Mouse (Mus musculus): Measurements from ENCODE around the gene Slc1a7.

The Slc1a7 gene

DNA sequence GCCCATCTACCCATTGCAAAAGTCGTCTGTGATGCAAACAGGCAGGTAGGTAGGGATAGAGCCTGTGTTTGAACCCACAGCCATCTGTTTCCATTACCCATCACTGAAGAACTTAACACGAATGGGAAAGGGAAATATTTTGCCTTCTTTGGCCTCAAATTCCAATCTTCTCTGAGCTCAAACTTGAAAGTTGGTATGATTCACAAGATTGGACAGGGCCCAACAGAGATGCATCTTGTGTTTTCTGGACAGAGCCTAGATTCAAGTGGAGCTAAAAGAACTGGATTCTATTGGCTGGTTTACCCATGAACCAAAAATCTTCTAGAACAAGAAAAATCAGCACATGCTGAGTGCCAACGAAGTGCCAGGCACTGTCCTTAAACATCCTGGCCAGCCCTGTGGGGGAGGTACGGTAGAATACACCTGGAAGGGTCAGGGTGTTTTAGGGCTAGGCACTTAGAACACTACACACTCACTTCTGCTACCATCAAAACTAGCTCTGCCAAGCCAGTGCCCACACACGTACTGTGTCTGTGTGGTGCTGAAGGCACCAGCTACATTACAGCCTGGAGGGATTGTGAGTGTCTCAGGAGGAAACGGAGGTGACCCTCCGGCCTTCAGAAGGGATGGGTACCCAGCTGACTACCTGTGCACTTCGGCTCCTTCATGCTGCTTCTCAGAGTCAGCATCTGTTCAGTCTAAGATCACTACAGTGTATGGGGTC lies 65.1 kb downstream of the Slc1a7 start:
- Histone ChIP-seq H3K27me3 (ENCODE audit: control insufficient read depth, insufficient read depth, low read length, poor library complexity, severe bottlenecking) (no peaks in the 10 kb centered on the region), H3K36me3 (ENCODE audit: control insufficient read depth, insufficient read depth, low read length, poor library complexity, severe bottlenecking) (no peaks in the 10 kb centered on the region)
- DNase-seq (ENCODE audit: low read depth, low spot score): no peak

DNA sequence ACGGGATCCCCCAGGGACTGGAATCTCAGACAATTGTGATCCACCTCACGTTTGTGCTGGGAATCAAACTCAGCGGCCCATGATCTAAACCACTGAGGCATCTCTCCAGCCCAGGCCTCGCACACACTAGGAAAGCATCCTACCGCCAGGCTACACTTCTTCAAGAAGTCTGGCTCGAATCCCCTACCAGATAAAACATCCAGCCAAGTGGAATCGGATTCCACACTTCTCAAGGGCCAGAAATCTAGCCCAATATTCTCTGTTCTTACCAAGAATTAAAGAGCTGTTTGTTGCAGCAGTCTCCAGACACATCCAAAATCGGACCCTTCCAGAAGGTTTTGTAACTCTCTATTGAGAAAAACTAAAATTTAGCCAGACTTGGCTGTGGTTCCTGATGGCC lies 68.9 kb downstream of the Slc1a7 start:
- no peak for DNase-seq (ENCODE audit: low read depth, low spot score)
- H3K27me3 ChIP-seq (ENCODE audit: control insufficient read depth, insufficient read depth, low read length, poor library complexity, severe bottlenecking): no peaks in the 10 kb centered on the region
- no peaks in the 10 kb centered on the region for H3K36me3 ChIP-seq (ENCODE audit: control insufficient read depth, insufficient read depth, low read length, poor library complexity, severe bottlenecking)

GRCm38 (mm10) chr4:108045136-108046107 lies 77.3 kb downstream of the Slc1a7 start:
- Histone ChIP-seq H3K36me3 (ENCODE audit: control insufficient read depth, insufficient read depth, low read length, poor library complexity, severe bottlenecking) (peaks cover 6% of the 10 kb centered on the region), H3K27me3 (ENCODE audit: control insufficient read depth, insufficient read depth, low read length, poor library complexity, severe bottlenecking) (no peaks in the 10 kb centered on the region)
- no peak for DNase-seq (ENCODE audit: low read depth, low spot score)

DNA sequence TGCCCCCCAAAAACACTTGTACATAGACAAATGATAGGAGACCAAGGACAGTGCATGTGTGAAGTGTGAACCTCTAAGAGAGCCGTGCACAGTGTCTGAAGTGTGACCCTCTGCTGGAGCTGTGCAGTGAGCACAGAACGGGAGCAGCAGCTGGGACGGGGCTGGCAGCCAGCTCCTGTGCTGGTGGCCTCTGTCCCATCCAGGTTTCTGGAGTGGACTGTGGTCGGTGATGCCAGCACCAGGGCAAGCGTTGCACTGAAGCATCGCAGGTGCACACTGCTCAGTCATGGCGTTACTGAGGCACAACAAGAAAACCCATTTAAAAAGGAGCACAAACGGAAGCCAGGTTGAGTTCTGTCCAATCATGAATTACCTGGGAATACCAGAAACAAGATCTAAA lies 78.0 kb downstream of the Slc1a7 start:
- DNase-seq (ENCODE audit: low read depth, low spot score): no peak
- no peaks in the 10 kb centered on the region for H3K27me3 ChIP-seq (ENCODE audit: control insufficient read depth, insufficient read depth, low read length, poor library complexity, severe bottlenecking)

GRCm38 (mm10) chr4:108051687-108052274 lies 83.6 kb downstream of the Slc1a7 start:
- DNase-seq (ENCODE audit: low read depth, low spot score): no peak
- H3K36me3 ChIP-seq (ENCODE audit: control insufficient read depth, insufficient read depth, low read length, poor library complexity, severe bottlenecking): peaks cover 7% of the 10 kb centered on the region
- no peaks in the 10 kb centered on the region for H3K27me3 ChIP-seq (ENCODE audit: control insufficient read depth, insufficient read depth, low read length, poor library complexity, severe bottlenecking)

More for the DNA sequence above, 78.0 kb downstream of the Slc1a7 start:
- peaks cover 6% of the 10 kb centered on the region for H3K36me3 ChIP-seq (ENCODE audit: control insufficient read depth, insufficient read depth, low read length, poor library complexity, severe bottlenecking)

DNA sequence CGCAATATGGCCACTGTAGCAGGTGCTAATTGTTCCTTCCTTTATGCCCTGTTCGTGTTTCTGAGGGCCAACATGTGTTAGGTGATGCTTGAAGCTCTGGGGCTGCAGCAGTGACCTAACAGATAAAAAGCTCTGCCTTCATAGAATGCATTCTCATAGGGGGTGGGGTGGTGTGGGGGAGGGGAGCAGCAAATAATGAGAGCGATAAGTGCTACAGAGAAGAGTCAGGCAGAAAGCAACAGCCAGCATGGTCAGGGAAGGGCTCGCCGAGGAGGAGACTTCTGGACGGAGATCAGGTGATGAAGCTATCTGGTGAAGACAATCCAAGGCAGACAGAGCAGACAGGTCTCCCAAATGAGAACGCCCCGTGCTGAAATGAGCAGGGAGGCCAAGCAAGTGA lies 84.5 kb downstream of the Slc1a7 start:
- H3K36me3 ChIP-seq (ENCODE audit: control insufficient read depth, insufficient read depth, low read length, poor library complexity, severe bottlenecking): peaks cover 7% of the 10 kb centered on the region
- no peak for DNase-seq (ENCODE audit: low read depth, low spot score)
- H3K27me3 ChIP-seq (ENCODE audit: control insufficient read depth, insufficient read depth, low read length, poor library complexity, severe bottlenecking): no peaks in the 10 kb centered on the region

- Histone ChIP-seq H3K27me3 (ENCODE audit: control insufficient read depth, insufficient read depth, low read length, poor library complexity, severe bottlenecking) (no peaks in the 10 kb centered on the region), H3K36me3 (ENCODE audit: control insufficient read depth, insufficient read depth, low read length, poor library complexity, severe bottlenecking) (peaks cover 7% of the 10 kb centered on the region)
- no peak for DNase-seq (ENCODE audit: low read depth, low spot score)
Observed at GRCm38 (mm10) chr4:108055873-108056272, 87.7 kb downstream of the Slc1a7 start.

DNA sequence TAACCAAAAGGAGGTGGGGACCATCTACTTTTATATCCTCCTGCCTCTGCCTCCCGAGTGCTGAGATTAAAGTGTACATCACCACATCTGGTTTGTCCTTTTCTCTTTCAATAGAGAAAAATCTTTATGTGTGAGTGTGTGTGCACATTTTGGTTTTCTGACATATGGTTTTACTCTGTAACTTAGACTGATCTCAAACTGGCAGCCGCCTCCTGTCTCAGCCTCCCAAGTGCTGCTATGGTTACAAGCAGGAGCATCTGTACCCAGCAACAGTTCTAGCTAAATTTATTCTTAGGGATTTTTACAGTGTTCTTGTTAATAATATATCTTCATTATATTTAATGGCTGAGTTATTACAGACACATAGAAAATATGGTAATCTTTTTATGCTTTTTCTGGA lies 89.1 kb downstream of the Slc1a7 start:
- Histone ChIP-seq H3K36me3 (ENCODE audit: control insufficient read depth, insufficient read depth, low read length, poor library complexity, severe bottlenecking) (peaks cover 8% of the 10 kb centered on the region), H3K27me3 (ENCODE audit: control insufficient read depth, insufficient read depth, low read length, poor library complexity, severe bottlenecking) (no peaks in the 10 kb centered on the region)
- DNase-seq (ENCODE audit: low read depth, low spot score): no peak

- DNase-seq (ENCODE audit: low read depth, low spot score): no peak
- no peaks in the 10 kb centered on the region for H3K27me3 ChIP-seq (ENCODE audit: control insufficient read depth, insufficient read depth, low read length, poor library complexity, severe bottlenecking)
- H3K36me3 ChIP-seq (ENCODE audit: control insufficient read depth, insufficient read depth, low read length, poor library complexity, severe bottlenecking): peaks cover 9% of the 10 kb centered on the region
Observed at GRCm38 (mm10) chr4:108058166-108058565, 90.0 kb downstream of the Slc1a7 start.

GRCm38 (mm10) chr4:108059601-108060379 lies 91.7 kb downstream of the Slc1a7 start:
- Histone ChIP-seq H3K36me3 (ENCODE audit: control insufficient read depth, insufficient read depth, low read length, poor library complexity, severe bottlenecking) (peaks cover 13% of the 10 kb centered on the region; the same call in 1 of the 2 replicates), H3K27me3 (ENCODE audit: control insufficient read depth, insufficient read depth, low read length, poor library complexity, severe bottlenecking) (no peaks in the 10 kb centered on the region)
- no peak for DNase-seq (ENCODE audit: low read depth, low spot score)

DNA sequence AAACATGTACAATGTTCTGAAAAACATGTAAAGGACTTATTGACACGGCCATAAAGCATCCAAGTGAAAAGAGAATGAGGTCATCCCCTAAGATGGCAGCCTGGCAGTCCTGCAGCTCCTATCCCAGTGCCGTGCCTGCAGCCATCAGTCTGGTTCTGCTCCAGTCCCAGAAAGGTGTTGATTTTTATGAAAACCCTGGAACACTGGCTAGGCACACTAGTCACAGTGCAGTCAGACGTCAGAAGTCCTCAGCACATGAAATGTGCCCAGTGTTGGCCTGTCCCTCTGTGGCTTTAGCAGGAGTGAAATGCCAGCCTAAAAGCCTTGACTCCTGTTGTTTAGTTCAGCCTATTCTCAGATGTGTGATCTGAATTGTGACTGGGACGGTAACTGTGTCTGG lies 92.6 kb downstream of the Slc1a7 start:
- H3K27me3 ChIP-seq (ENCODE audit: control insufficient read depth, insufficient read depth, low read length, poor library complexity, severe bottlenecking): no peaks in the 10 kb centered on the region

DNA sequence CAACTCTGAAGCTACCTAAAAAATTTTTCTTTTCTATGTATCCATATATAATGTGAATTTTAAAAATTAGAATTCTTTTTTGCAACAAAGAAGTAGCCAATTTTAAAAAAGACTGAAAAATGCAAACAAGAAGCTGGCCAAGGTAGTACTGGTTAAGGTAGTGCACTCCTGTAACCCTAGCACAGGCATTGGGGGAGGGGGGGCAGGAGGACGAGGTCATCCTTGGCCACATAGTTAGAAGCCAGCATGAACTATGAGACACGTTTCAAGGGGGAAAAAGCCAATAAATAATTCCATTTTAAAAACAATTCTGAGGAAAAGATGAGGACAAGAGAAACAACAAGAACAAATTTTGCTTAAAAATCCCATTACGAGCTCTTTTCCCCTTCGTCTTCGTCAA lies 94.4 kb downstream of the Slc1a7 start:
- H3K36me3 ChIP-seq (ENCODE audit: control insufficient read depth, insufficient read depth, low read length, poor library complexity, severe bottlenecking): peaks cover 13% of the 10 kb centered on the region; the same call in 1 of the 2 replicates
- DNase-seq (ENCODE audit: low read depth, low spot score): no peak
- no peaks in the 10 kb centered on the region for H3K27me3 ChIP-seq (ENCODE audit: control insufficient read depth, insufficient read depth, low read length, poor library complexity, severe bottlenecking)

More for the DNA sequence above, 92.6 kb downstream of the Slc1a7 start:
- peaks cover 16% of the 10 kb centered on the region; the same call in 1 of the 2 replicates for H3K36me3 ChIP-seq (ENCODE audit: control insufficient read depth, insufficient read depth, low read length, poor library complexity, severe bottlenecking)
- no peak for DNase-seq (ENCODE audit: low read depth, low spot score)

All from splenic B cell, adult 2 months (primary cell).